Mouse (Mus musculus) liver, adult 2 months (tissue): ENCODE measurements around the gene Dusp9.

Source experiments
- CTCF ChIP-seq: fragments of 200-500 bp; IDR thresholded peaks from 2 replicates; pipeline ENCODE4 v1.5.1; 2011; ENCODE audit warnings: low read depth, low read length, control low read depth
- POLR2A ChIP-seq: fragments of 200-500 bp; IDR thresholded peaks from 2 replicates; pipeline ENCODE4 v1.6.1; 2011; ENCODE audit warnings: low read length, control low read depth; ENCODE audit not compliant: insufficient read depth; ENCODE audit errors: extremely low read depth

DNA sequence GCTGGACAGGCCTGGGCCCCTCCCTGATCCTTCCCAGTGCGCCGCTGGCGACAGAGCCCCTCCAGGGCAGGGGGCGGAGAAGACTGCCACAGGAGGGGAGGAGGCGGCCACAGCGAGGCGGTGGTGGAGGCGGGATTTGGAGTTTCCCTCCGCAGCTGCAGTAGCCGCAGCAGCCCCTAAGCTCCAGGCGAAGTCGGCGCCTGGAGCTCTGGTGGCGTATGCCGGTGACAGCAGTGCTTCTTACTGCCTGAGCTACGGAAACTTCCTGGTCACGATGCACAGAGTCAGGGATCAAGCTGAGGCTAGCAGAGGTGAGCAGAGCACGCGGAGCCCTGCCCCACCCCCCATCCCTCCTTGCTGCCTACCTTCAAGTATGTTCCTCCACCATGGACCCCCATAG is 3.8 kb upstream of the Dusp9 start:
- TF ChIP-seq CTCF, result no peak
- TF ChIP-seq POLR2A, result no peak
